Mouse (Mus musculus) urinary bladder, postnatal 14 days (tissue): Measurements from ENCODE around the gene Olfr24.
"Not testable (repeated sequence)": the region's sequence is repeated elsewhere in the genome, so short reads cannot be mapped to it uniquely, and the experiment has no call there.

Experiments used
- DNase-seq: peaks from one replicate; pipeline ENCODE4 v3.0.0; 2021; ENCODE audit warnings: low spot score

The Olfr24 gene

DNA sequence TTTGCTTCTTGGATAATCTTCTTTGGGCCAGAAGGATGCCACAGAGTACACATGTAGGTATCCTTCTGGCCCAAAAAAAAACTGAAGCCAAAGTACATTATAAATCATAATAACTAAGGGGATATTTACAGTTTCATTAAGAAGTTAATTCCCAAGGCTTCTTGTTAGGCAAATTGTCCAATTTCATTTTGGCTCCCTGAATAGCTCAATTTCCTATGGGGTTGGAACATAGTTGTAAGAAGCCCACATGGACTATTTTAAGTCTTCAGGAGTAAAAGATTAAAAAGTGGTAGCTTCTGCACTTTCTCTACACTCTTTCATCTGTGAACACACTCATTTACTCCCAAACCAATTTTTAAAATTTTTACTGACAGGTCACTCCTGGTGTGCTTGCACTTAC is at the start of gene Olfr24:
Olfr24 (minus strand) TSS at position 101 of the 400 bp plus-strand sequence.
- DNase-seq = no peak

DNA sequence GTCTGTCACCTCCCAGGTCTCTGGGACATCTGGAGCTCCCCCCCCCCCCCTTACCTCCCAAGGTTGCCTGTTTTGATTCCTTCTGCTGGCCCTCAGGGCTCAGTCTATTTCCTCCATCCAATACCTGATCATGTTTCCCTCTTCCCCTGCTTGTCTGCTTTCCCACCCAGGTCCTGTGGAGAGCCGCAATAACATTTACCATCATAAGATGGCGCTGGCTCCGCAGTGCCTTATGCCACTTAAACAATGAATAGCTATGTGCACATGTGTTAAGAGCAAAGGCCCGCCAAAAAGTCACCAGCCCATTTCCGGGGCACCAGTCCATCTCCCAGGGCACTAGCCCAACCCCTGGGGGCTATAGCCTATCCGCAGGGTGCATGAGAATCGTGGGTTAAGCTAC is 21.5 kb upstream of the Olfr24 start:
- no peak for DNase-seq

DNA sequence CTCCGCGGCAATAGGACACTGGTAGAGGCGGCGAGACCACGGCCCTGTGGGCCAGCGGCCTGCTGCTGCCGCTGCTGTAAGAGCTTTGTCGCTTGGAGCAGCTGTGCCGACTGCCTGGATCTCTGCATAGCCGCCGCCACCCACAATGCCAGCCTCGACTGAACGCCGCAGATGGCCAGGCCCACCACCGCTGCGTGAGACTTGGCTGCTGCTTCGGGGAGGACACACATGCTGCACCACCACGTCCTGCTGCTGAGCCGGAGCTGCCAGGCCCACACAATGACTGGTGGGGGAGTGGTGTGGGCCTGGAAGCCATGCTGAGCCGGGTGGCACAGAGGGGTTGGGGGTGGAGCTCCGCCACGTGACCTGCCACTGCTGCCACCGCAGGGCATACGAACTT is 15.7 kb upstream of the Olfr24 start:
- DNase-seq = no peak

DNA sequence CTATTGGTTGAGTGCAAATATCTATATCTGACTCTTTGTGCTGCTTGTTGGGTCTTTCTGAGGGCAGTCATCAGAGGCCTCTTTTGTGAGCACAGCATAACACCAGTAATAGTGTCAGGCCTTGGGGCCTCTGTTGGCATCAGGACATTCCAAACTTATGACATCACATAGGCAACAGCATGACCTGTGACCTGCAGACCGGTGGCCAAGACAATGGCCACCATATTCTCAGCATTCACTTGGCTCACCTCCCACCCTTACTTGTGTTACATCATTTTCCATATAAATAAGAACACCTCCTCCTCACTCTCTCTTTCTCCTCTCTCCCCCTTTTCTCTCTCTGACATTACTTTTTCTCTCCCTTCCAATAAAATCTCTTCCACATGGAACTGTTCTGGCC is 15.2 kb upstream of the Olfr24 start:
- no peak for DNase-seq

DNA sequence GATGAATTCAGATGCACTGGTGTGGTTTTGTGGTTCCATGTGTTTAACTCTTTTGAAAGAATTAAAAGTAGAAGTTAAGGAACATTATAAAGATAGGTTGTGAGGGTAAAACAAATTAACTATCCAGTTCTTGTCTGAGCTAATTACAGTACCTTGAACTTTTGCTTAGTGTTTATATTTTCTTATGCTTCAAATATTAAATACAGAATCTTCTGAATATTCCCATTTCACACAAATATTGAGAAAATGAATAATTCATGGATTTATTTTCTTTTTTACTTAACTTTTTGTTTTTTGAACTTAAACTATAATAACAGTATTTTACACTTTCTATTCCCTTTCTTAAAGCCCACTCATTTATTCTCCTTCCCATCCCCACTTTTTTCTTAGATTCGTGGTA is 8.2 kb downstream of the Olfr24 start:
- no peak for DNase-seq

DNA sequence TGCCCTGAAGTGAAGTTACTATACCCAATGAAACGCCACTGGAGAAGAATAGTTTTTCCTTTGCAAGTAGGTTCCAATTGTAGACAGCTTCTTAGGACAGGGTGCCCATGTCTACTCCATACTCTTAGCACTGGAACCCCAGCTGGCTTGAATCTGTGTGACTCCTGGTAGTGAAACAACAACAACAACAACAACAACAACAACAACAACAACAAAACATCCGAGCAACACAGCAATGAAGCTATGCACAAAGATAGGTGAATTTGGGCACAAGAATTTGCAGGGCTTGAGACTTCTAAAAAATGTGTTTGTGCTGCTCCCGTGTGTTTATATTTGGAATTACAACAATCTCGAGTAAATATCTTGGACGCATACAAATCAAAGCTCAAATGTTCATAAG is 19.2 kb downstream of the Olfr24 start:
- no peak for DNase-seq

DNA sequence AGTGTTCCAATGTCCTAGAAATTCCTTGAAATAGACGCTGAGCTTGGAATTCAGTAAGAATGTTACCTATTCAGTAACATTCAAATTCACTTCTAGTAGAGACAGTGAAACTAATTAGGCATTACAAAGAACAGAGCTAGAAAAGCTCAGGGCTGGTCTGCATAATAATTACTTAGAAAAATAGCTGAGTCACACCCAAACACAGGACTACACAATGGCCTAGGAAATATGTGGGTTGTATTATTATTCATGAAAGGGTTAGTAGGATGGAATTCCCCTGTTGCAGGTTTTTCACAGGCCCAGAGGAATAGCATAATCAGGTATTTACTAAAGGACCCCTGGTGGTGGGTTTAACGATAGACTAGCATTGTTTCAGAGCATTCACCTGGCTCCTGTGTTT is 29.6 kb downstream of the Olfr24 start:
- DNase-seq = not testable (repeated sequence)

DNA sequence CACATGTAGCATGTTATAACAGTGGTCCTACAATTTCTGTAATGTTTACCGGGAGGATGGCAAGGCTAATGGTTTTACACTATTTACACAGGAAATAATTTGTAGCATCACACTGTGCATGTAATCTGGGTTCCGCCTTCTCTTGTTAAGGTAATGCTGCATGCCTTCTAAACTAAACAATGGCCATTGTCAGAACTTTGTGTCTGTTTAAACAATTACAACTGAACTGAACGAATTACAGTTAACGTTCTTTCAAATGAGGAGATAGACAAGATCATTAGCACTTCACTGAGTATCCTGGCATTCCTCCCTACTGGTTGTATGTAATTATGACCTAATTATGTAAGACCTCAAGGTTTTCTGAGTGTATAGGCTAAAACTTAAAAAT is 41.1 kb downstream of the Olfr24 start:
- no peak for DNase-seq

DNA sequence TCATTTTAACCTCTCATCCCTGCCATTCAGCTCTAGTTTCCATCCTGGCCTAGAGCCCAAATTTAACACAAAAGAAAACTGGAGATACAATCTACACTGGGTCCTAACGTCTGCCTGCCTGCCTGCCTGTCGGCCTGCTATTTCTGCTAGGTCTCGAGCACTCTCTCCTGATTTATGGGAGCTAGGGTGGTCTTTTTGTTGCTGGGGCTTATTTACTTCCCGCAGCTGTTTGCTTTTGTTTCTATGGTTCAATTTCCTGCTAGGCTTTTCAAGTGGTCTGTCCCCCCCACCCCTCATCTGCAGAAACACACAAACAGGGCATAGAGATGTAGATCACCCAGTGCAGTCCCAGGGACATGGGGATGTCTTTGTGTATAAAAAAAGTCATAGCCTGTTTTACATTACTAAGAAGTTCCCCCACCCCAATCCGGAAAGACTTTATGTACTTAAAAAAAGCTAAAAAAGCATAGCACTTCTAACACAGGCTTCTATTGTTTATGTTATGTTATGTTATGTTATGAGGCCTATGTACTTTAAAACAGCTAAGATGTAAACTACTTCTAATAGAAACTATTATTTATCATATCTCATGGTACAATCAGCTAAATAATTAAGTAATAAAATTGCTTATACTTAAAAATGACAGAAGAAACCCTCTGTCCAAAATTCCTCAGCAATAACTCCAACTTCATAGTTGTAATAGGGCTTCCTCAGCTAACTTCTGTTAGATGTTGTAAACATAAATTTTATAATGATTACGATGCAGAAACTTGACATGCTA is 41.7 kb downstream of the Olfr24 start:
- DNase-seq = no peak

DNA sequence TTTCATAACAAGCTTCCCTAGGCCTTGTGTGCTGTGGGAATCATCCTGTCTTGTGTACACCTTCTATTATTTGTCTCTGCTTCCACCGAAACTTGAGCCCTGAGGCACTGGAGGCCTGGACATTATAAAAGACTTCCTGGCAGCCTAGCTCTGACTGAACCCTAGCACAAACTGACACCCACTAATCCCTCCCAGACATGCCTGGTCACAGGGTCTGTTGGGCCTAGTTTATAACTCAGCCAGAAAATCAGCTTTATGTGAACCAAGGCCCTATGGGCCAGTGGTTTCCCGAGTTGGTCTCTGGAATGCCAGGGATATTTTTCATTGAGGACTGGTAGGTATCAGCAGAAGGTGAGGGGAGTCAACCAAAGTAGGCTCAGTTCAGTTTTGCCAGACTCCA is 42.8 kb downstream of the Olfr24 start:
- no peak for DNase-seq

DNA sequence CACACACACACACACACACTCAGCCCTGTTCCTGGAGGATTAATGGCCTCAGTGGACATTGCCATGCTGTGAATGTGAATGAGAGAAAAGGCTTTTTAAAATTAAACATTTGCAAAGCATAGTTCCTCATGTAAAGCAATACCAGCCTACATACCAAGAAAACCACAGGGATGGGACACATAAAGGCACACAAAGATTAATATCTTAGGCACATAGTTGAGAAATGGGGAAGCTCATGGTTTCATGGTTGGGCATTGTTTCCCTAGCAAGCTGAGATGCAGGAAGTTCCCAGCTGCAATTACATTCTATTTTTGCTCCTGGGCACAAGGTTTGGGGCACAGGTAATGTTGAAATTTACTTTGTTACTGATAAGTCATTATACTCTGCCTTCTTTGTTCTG is 58.2 kb downstream of the Olfr24 start:
- no peak for DNase-seq
